Mouse (Mus musculus): ENCODE results near the gene D2hgdh.
"Not testable (repeated sequence)": the region's sequence is repeated elsewhere in the genome, so short reads cannot be mapped to it uniquely, and the experiment has no call there.

GRCm38 (mm10) chr1:93881778-93882177 lies 57.1 kb downstream of the D2hgdh start:
- TF ChIP-seq POLR2A, CTCF (IDR thresholded peaks at IDR 0.05; ENCODE audit: extremely low read depth, insufficient read depth, low read length): not testable (repeated sequence)
